Mouse (Mus musculus): ENCODE measurements around the gene Serpinb9b.

DNA sequence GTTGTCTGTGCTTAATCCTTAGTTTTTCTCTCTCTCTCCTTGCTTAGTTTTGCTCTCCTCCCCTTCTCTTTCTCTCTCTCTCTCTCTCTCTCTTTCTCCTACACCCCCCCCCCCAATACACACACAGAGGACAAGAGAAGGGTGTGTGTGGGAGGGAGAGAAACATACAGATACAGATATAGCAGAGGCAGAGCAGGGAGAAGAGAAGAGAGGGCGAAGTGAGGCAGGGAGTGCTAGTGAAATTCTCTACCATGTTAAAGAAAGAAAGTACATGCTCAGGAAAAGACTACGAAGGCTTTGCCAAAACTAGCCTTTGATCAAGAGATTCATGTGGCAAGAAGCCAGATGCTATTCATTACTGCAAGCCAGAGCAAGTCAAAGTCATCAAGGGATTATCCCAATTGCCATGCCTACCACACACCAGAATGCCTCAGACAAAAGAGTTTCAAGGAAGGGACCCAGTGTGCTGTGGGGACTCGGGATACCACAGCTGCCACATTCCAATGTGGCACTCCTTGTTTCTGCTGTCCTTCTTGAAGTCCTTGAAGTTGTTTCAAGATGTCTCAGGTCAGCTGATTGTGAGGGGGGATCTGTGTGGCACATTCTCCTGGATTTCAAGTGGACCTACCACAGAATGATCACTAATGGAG lies 51.0 kb downstream of the Serpinb9b start, which contains the start of gene Serpinb1b:
- TF ChIP-seq CTCF (IDR thresholded peaks at IDR 0.05; ENCODE audit: low read depth): no peak
- peak; percentile 53 for TF ChIP-seq EP300 (optimal IDR thresholded peaks at IDR 0.05)

Data from stomach, postnatal 0 days (tissue).